Mouse (Mus musculus) forebrain, embryonic 14.5 days (tissue): ENCODE results near the gene Oxnad1. TPM values are rescaled to one million over a fixed set of nuclear protein-coding genes. Genes with fewer than 3 reads are reported as not detected.

Experiments
- ATAC-seq: fragments of 200-750 bp; cut with Nextera tagmentation; 2 replicates; pipeline ENCODE4 v1.8.0; 2017; ENCODE audit warnings: mild to moderate bottlenecking, moderate library complexity
- DNase-seq: peaks from one replicate; pipeline ENCODE4 v3.0.0-alpha.2; 2015; ENCODE audit warnings: low spot score
- H3K27ac ChIP-seq: fragments of 300-500 bp; sonication (generic); 2 replicates; pipeline ENCODE4 v1.5.1; 2014; ENCODE audit warnings: low read depth, mild to moderate bottlenecking, control low read depth, low read length, moderate library complexity
- H3K27me3 ChIP-seq: fragments of 300-500 bp; sonication (generic); replicated peaks from 2 replicates; pipeline ENCODE4 v1.6.1; 2014; ENCODE audit warnings: low read length, control low read depth, mixed read lengths; ENCODE audit not compliant: control insufficient read depth, insufficient read depth
- H3K36me3 ChIP-seq: fragments of 300-500 bp; sonication (generic); 2 replicates; pipeline ENCODE4 v1.6.1; 2014; ENCODE audit warnings: low read length, control low read depth; ENCODE audit not compliant: control insufficient read depth, insufficient read depth
- H3K4me1 ChIP-seq: fragments of 300-500 bp; sonication (generic); 2 replicates; pipeline ENCODE4 v1.6.1; 2014; ENCODE audit warnings: antibody characterized with exemption, low read length, control low read depth; ENCODE audit not compliant: control insufficient read depth, insufficient read depth
- H3K4me2 ChIP-seq: fragments of 300-500 bp; sonication (generic); 2 replicates; pipeline ENCODE4 v1.6.1; 2014; ENCODE audit warnings: mild to moderate bottlenecking, control low read depth, low read length
- H3K4me3 ChIP-seq: fragments of 300-500 bp; sonication (generic); 2 replicates; pipeline ENCODE4 v1.5.1; 2014; ENCODE audit warnings: low read depth, low read length, control low read depth
- H3K9ac ChIP-seq: fragments of 300-500 bp; sonication (generic); 2 replicates; pipeline ENCODE4 v1.6.1; 2014; ENCODE audit warnings: mild to moderate bottlenecking, low read length, control low read depth, moderate library complexity
- H3K9me3 ChIP-seq: fragments of 300-500 bp; sonication (generic); replicated peaks from 2 replicates; pipeline ENCODE4 v1.6.1; 2016; ENCODE audit warnings: low read length, control low read depth, mixed read lengths; ENCODE audit not compliant: control insufficient read depth
- WGBS: fragments of 180-500 bp; shearing (Covaris S2); extraction: QIAGEN DNeasy Blood & Tissue Kit; methylation state at CpG from one replicate; pipeline ENCODE4 v1.1.7; 2014; 5-methylcytosine and 5-hydroxymethylcytosine counted together
- polyA plus RNA-seq: library from polyadenylated mRNA; unstranded; fragments of >200 nt; fragmentation: Nextera tagmentation; extraction: Ambion mirVana; gene quantifications from 2 replicates; pipeline ENCODE4 v1.2.1, GENCODE M21; 2014

Oxnad1 gene
- polyA plus RNA-seq, result 16.4 and 20.4 TPM in 2 replicates

DNA sequence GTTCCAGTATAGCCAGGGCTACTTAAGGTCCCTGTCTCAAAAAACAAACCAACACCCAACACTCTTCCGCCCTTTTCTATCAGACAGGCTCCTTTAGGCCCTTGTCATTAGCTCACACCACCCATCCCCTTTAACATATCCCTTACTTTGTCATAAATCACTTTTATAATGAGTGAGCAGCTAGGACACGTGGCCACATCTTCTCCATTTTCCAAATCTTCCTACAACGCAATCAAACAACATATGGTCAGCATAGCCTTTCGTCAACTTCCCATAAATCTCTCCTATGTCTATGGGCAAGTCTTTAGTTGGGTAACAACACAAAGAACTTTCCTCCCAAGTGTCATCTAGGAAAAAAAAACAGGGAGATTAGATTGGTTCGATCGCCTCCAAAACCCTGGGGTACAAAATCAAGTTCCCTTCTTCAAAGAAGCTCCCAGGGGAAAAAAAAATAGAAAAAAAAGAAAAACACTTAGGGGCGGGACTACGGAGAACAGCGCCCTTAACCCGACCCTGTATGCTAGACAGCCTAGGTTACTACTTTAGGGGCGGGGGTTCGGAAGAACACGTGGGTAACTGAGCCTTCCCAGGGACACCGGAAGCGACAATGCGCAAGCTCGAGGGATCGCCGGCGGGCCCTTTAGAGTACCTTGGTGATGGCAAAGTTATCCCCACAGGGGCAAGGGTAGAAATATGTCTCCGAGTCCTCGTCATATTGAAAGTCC is at the start of gene Oxnad1:
Oxnad1 (plus strand) TSS at position 614 of the 725 bp plus-strand sequence.
- peak within 1 kb of the TSS; percentile 45 for H3K4me3 ChIP-seq
- H3K27me3 ChIP-seq, result no peaks in the 10 kb centered on the region
- peaks cover 12% of the 10 kb centered on the region; the same call in 1 of the 2 replicates for H3K4me1 ChIP-seq
- peak within 1 kb of the TSS; percentile 85 for H3K4me2 ChIP-seq
- peak; percentile 94 for DNase-seq
- H3K9me3 ChIP-seq, result no peaks in the 10 kb centered on the region
- peak within 1 kb of the TSS; percentile 75 for H3K9ac ChIP-seq
- WGBS, result 4% methylated on average over 22 of the region's 22 CpGs
- ATAC-seq, result peak; percentile 98
- peaks cover 26% of the 10 kb centered on the region for H3K36me3 ChIP-seq
- peak within 1 kb of the TSS; percentile 70 for H3K27ac ChIP-seq

DNA sequence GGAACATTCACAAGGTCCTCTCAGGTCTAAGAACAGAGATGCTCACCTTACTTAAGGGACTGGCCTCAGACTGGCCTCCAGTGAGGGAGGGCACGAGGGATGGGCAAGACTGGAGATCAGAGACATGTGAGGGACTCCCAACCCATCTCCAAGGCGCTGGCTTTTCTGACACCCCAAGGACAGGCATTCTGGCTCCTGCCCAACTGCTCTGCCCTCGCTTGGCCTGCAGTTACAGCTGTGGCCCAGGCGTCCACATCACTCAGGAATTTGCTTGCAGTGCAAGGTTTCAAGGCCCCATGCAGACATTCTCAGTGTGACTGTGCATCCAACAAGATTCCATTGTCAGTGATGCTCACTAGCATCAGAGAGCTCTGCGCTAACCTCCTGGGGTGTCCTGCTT is 48.7 kb upstream of the Oxnad1 start:
- ATAC-seq (no peak), DNase-seq (no peak)
- Histone ChIP-seq H3K27ac (no peak overlapping the region), H3K9ac (no peak overlapping the region), H3K27me3 (no peaks in the 10 kb centered on the region), H3K36me3 (no peaks in the 10 kb centered on the region), H3K4me3 (no peak overlapping the region), H3K9me3 (no peaks in the 10 kb centered on the region), H3K4me1 (no peaks in the 10 kb centered on the region), H3K4me2 (no peak overlapping the region)
- WGBS, result 80% methylated on average over 5 of the region's 5 CpGs

DNA sequence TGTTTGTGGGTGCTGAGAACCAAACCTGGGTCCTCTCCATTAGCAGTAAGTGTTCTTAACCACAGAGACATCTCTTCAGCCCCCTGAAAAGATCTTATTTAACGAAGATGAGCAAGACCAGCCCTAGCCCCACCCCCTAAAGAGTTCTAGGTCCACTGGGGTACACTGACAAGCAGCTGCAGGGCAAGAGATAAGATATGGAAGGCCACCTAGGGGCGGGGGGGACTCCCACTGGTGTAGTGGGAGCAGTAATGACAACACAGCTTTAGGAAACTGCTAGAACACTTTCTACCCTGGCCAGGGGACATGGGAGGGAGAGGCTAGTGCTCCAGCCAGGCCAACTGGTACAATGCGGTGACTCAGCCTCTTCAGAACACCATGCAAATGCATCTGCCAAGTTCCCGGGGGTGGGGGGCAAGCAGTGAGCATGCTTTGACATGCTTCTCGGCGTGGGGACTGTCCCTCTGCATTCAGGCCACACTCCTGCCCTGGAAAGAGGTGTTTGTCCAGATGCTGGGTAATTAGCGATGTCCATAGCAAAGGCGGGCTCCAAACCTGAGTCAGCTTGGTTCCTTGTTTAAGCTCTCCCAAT is 47.4 kb upstream of the Oxnad1 start:
- no peak overlapping the region for H3K4me2 ChIP-seq
- H3K27ac ChIP-seq, result no peak overlapping the region
- no peaks in the 10 kb centered on the region for H3K4me1 ChIP-seq
- H3K27me3 ChIP-seq, result no peaks in the 10 kb centered on the region
- WGBS, result 84% methylated on average over 8 of the region's 8 CpGs
- no peak overlapping the region for H3K9ac ChIP-seq
- no peak overlapping the region for H3K4me3 ChIP-seq
- ATAC-seq (no peak), DNase-seq (no peak)
- H3K36me3 ChIP-seq, result no peaks in the 10 kb centered on the region
- H3K9me3 ChIP-seq, result no peaks in the 10 kb centered on the region

DNA sequence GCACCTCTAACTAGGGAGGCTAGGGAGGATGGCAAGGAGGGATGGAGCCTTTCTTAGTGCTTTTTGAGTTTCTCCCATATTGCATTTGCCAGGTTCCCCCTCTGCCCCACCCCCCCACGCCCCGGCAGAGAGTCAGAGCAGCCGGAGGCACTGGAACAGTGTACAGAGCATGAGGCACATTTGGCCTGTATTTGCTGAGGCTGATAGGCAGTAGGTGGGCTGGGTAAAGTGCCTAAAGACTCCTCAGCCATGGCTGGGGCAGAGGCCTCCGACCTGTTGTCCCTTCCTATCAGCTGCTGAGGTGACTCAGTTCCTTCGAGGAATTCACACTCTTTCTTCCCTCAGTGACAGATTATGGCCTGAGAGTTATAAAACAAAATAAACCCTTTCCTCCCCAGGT is 43.1 kb upstream of the Oxnad1 start:
- Histone ChIP-seq H3K9me3 (no peaks in the 10 kb centered on the region), H3K4me2 (no peak overlapping the region), H3K36me3 (no peaks in the 10 kb centered on the region), H3K4me1 (no peaks in the 10 kb centered on the region), H3K9ac (no peak overlapping the region), H3K27ac (no peak overlapping the region), H3K27me3 (no peaks in the 10 kb centered on the region), H3K4me3 (no peak overlapping the region)
- ATAC-seq, result no peak
- 79% methylated on average over 5 of the region's 5 CpGs for WGBS
- no peak for DNase-seq

DNA sequence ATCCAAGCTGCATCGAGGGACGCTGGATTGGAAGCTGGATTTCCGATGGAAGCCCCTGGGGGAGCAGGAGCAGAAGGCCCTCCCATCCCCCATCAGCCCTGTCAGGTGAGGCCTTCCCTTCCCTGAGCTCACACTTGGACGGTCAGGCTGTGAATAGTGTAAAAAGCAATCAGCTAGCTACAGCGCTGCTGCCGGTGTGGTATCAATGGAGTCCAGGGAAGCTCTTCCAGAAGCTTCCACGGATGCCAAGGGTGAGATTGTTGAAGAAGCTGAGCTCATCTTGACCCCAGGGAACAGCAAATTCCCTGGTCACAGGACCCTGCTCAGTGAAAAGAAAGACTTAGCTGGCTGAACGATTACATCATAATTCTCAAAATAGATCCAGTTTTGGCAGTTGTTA is 38.8 kb upstream of the Oxnad1 start:
- ATAC-seq, result no peak
- H3K27me3 ChIP-seq, result no peaks in the 10 kb centered on the region
- no peak for DNase-seq
- no peak overlapping the region for H3K27ac ChIP-seq
- no peaks in the 10 kb centered on the region for H3K9me3 ChIP-seq
- no peaks in the 10 kb centered on the region for H3K4me1 ChIP-seq
- H3K9ac ChIP-seq, result no peak overlapping the region
- H3K4me3 ChIP-seq, result no peak overlapping the region
- 83% methylated on average over 8 of the region's 8 CpGs for WGBS
- H3K4me2 ChIP-seq, result no peak overlapping the region
- H3K36me3 ChIP-seq, result no peaks in the 10 kb centered on the region

DNA sequence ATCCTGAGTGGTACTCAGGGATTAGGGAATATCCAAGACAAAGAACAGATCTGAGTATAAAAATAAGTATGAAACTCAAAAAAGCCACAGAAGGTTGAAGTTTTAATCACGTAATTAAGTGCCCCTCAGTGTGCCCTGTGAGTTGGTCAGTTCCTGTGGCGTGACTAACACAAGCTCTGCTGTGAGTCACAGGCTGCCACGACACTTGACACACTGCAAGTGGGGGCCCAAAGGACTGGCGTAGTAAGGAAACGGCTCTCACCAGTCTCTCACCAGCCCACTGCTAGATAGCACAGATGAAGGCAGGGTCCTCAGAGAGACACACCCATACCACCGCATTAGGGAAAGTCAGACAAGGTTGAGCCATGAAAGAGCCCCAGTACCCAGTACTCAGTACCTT is 35.0 kb upstream of the Oxnad1 start:
- WGBS, result 90% methylated on average over 6 of the region's 6 CpGs

DNA sequence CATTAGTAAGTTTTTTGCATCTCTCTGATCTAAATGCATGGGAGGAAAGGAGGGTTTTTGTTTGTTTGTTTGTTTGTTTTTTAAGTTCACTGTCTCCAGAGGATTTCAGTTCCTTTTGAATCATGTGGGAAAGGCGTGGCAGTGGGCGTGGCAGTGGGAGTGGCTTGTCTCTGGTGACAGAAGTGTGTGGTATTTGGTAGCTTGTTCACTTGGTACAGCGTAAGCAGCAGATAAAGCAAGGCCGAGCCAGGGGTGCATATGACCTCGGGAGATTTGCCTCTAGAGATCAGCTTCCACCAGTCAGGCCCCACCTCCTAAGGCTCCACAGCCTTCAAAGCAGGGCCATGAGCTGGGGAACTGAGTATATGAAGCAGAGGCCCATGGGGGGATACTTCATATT is 31.3 kb upstream of the Oxnad1 start:
- Histone ChIP-seq H3K9me3 (0 out of 2 replicates have a peak, but pooled peaks cover 3% of the 10 kb centered on the region), H3K4me3 (no peak overlapping the region), H3K4me1 (no peaks in the 10 kb centered on the region), H3K27ac (no peak overlapping the region), H3K27me3 (no peaks in the 10 kb centered on the region), H3K36me3 (no peaks in the 10 kb centered on the region), H3K4me2 (no peak overlapping the region), H3K9ac (no peak overlapping the region)
- ATAC-seq (no peak), DNase-seq (no peak)
- 88% methylated on average over 5 of the region's 5 CpGs for WGBS

More for the DNA sequence above, 35.0 kb upstream of the Oxnad1 start:
- ATAC-seq (no peak), DNase-seq (no peak)
- no peak overlapping the region for H3K4me2 ChIP-seq
- H3K9me3 ChIP-seq, result no peaks in the 10 kb centered on the region
- no peaks in the 10 kb centered on the region for H3K27me3 ChIP-seq
- H3K36me3 ChIP-seq, result no peaks in the 10 kb centered on the region
- no peak overlapping the region for H3K9ac ChIP-seq
- no peak overlapping the region for H3K4me3 ChIP-seq
- no peaks in the 10 kb centered on the region for H3K4me1 ChIP-seq
- H3K27ac ChIP-seq, result no peak overlapping the region

DNA sequence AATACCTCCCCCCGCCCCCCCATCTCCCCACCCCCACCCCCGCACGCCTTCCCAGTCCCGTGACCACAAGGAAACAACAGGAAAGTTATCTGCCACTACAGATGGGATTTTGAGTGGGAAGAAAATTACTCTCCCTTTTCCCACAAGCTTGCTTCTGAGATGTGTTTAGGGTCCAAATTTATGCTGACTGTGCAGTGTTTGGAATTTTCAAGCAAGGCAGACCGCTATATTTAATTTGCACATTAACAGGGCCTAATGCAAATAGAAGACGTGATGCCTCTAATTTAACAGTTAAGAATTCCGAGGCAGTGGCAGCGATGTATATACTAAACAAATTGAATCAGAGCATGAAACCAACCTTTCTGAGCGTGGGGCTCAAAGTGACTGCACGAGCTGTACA is 30.4 kb upstream of the Oxnad1 start:
- H3K36me3 ChIP-seq, result no peaks in the 10 kb centered on the region
- no peak for ATAC-seq
- 51% methylated on average over 10 of the region's 10 CpGs for WGBS
- no peak for DNase-seq
- H3K4me3 ChIP-seq, result no peak overlapping the region
- 0 out of 2 replicates have a peak, but pooled peaks cover 3% of the 10 kb centered on the region for H3K9me3 ChIP-seq
- no peak overlapping the region for H3K4me2 ChIP-seq
- no peak overlapping the region for H3K9ac ChIP-seq
- no peaks in the 10 kb centered on the region for H3K4me1 ChIP-seq
- no peaks in the 10 kb centered on the region for H3K27me3 ChIP-seq
- H3K27ac ChIP-seq, result no peak overlapping the region

DNA sequence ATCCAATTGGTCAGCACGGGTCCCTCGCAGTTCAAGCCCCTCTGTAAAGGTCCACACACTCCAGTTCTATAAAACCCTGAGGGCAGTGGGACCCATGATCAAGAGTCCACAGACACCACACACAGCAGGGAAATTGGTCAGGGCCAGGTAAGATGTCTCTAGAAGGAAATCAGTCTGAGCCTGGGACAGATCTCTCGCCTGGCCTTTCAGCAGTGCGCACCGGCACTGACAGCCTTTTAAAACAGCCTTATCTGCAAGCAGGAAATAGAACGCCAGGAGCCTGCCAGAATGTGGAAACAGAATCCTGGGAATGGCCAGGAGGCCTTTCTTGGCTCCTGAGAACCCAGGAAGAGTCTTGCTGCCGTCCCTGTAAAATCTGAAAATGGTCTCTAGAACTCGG is 29.4 kb upstream of the Oxnad1 start:
- Histone ChIP-seq H3K4me3 (no peak overlapping the region), H3K36me3 (no peaks in the 10 kb centered on the region), H3K4me2 (no peak overlapping the region), H3K9me3 (0 out of 2 replicates have a peak, but pooled peaks cover 3% of the 10 kb centered on the region), H3K27me3 (no peaks in the 10 kb centered on the region), H3K4me1 (no peaks in the 10 kb centered on the region), H3K27ac (no peak overlapping the region), H3K9ac (no peak overlapping the region)
- 81% methylated on average over 8 of the region's 8 CpGs for WGBS
- DNase-seq (no peak), ATAC-seq (no peak)
